Mouse (Mus musculus) CH12.LX (cell line): Measurements from ENCODE around the gene Pdgfc. TPM values are rescaled to one million over a fixed set of nuclear protein-coding genes. Genes with fewer than 3 reads are reported as not detected.

Source experiments
- DNase-seq: peaks from one replicate; pipeline ENCODE4 v3.0.0-alpha.2; 2013; ENCODE audit errors: extremely low read depth
- H3K27ac ChIP-seq: 2 replicates; pipeline ENCODE4 v1.5.1; 2012; ENCODE audit warnings: low read depth, mild to moderate bottlenecking, control low read depth, moderate library complexity; ENCODE audit not compliant: insufficient read depth
- H3K27me3 ChIP-seq: replicated peaks from 2 replicates; pipeline ENCODE3; 2012; ENCODE audit warnings: inconsistent platforms
- H3K36me3 ChIP-seq, 2 experiments: replicated peaks in 1 of 2; 2 replicates each; pipeline versions ENCODE3 to v1.6.1; 2012; ENCODE audit warnings: inconsistent platforms in 1 of 2, low read length in 1 of 2, mild to moderate bottlenecking in 1 of 2, mixed read lengths in 1 of 2, moderate library complexity in 1 of 2; ENCODE audit not compliant: control insufficient read depth in 1 of 2, insufficient read depth in 1 of 2
- H3K4me1 ChIP-seq, 2 experiments: 2 replicates each; pipeline ENCODE4 v1.6.1; 2012; ENCODE audit warnings: inconsistent platforms in 1 of 2, moderate library complexity in 1 of 2; ENCODE audit not compliant: insufficient read depth in 2 of 2, control insufficient read depth in 1 of 2
- H3K4me2 ChIP-seq: 2 replicates; pipeline ENCODE4 v1.6.1; 2012; ENCODE audit warnings: low read depth, mild to moderate bottlenecking, control low read depth; ENCODE audit not compliant: poor library complexity, insufficient read depth, severe bottlenecking
- H3K4me3 ChIP-seq, 3 experiments: fragments of 150-350 bp in 1 of 3; sonication (generic) in 1 of 3; replicated peaks in 1 of 3; 2 replicates each; pipeline versions ENCODE3 to v1.5.1; 2011 to 2012; ENCODE audit warnings: low read depth in 2 of 3, low read length in 2 of 3, mild to moderate bottlenecking in 2 of 3, moderate library complexity in 2 of 3, control low read depth in 1 of 3, improper control_type of control experiment in 1 of 3, inconsistent platforms in 1 of 3, mixed read lengths in 1 of 3; ENCODE audit not compliant: poor library complexity in 1 of 3
- H3K79me2 ChIP-seq: replicated peaks from 2 replicates; pipeline ENCODE4 v1.6.1; 2012; ENCODE audit warnings: mild to moderate bottlenecking, moderate library complexity; ENCODE audit not compliant: control insufficient read depth, poor library complexity, insufficient read depth, severe bottlenecking; ENCODE audit errors: extremely low read depth
- H3K9ac ChIP-seq: 2 replicates; pipeline ENCODE4 v1.6.1; 2012; ENCODE audit warnings: low read depth, mild to moderate bottlenecking, control low read depth, moderate library complexity; ENCODE audit not compliant: insufficient read depth
- H3K9me3 ChIP-seq: replicated peaks from 2 replicates; pipeline ENCODE3; 2012; ENCODE audit warnings: low read length, inconsistent platforms, mixed read lengths
- BHLHE40 ChIP-seq: IDR thresholded peaks from 2 replicates; pipeline ENCODE4 v1.6.1; 2011; ENCODE audit warnings: mild to moderate bottlenecking, low read depth, low read length, improper control_type of control experiment
- CHD2 ChIP-seq: IDR thresholded peaks from 2 replicates; pipeline ENCODE4 v1.6.1; 2011; ENCODE audit warnings: low read length, improper control_type of control experiment
- E2F4 ChIP-seq: IDR thresholded peaks from 2 replicates; pipeline ENCODE4 v1.6.1; 2011; ENCODE audit warnings: low read depth, low read length, improper control_type of control experiment; ENCODE audit not compliant: insufficient replicate concordance
- ETS1 ChIP-seq: conservative IDR thresholded peaks from 2 replicates; pipeline ENCODE4 v1.6.1; 2012; ENCODE audit warnings: low read depth, mild to moderate bottlenecking, inconsistent platforms, low read length, improper control_type of control experiment, moderate library complexity
- IRF4 ChIP-seq: IDR thresholded peaks from 2 replicates; pipeline ENCODE4 v1.6.1; 2014; ENCODE audit warnings: low read depth, mild to moderate bottlenecking, inconsistent platforms, low read length, improper control_type of control experiment
- KAT2A ChIP-seq: IDR thresholded peaks from 2 replicates; pipeline ENCODE4 v1.6.1; 2012; ENCODE audit warnings: low read length, improper control_type of control experiment, inconsistent platforms; ENCODE audit not compliant: insufficient replicate concordance
- MAX ChIP-seq: IDR thresholded peaks from 2 replicates; pipeline ENCODE4 v1.6.1; 2011; ENCODE audit warnings: low read length, improper control_type of control experiment
- MAZ ChIP-seq: IDR thresholded peaks from 2 replicates; pipeline ENCODE4 v1.6.1; 2012; ENCODE audit warnings: low read depth, mild to moderate bottlenecking, inconsistent platforms, low read length, improper control_type of control experiment, moderate library complexity
- MEF2A ChIP-seq: IDR thresholded peaks from 2 replicates; pipeline ENCODE4 v1.6.1; 2014; ENCODE audit warnings: low read depth, mild to moderate bottlenecking, inconsistent platforms, low read length, improper control_type of control experiment, borderline replicate concordance
- MYC ChIP-seq: IDR thresholded peaks from 2 replicates; pipeline ENCODE4 v1.6.1; 2011; ENCODE audit warnings: low read depth, mild to moderate bottlenecking, improper control_type of control experiment, low read length
- NELFE ChIP-seq: IDR thresholded peaks from 2 replicates; pipeline ENCODE4 v1.6.1; 2011; ENCODE audit warnings: low read depth, low read length, improper control_type of control experiment
- PAX5 ChIP-seq: IDR thresholded peaks from 2 replicates; pipeline ENCODE4 v1.6.1; 2012; ENCODE audit warnings: low read length, inconsistent platforms, mixed read lengths
- POLR2A ChIP-seq: IDR thresholded peaks from 2 replicates; pipeline ENCODE4 v1.6.1; 2011; ENCODE audit warnings: low read depth, mild to moderate bottlenecking, improper control_type of control experiment, low read length
- RCOR1 ChIP-seq: conservative IDR thresholded peaks from 2 replicates; pipeline ENCODE4 v1.6.1; 2012; ENCODE audit warnings: low read depth, mild to moderate bottlenecking, inconsistent platforms, low read length, improper control_type of control experiment
- SIN3A ChIP-seq: IDR thresholded peaks from 2 replicates; pipeline ENCODE4 v1.6.1; 2012; ENCODE audit warnings: low read length, improper control_type of control experiment, inconsistent platforms
- ZC3H11A ChIP-seq: IDR thresholded peaks from 2 replicates; pipeline ENCODE4 v1.6.1; 2012; ENCODE audit warnings: low read depth, mild to moderate bottlenecking, inconsistent platforms, low read length, improper control_type of control experiment
- ZKSCAN1 ChIP-seq: IDR thresholded peaks from 2 replicates; pipeline ENCODE4 v1.6.1; 2012; ENCODE audit warnings: low read depth, inconsistent platforms, low read length, improper control_type of control experiment, borderline replicate concordance
- ZMIZ1 ChIP-seq: IDR thresholded peaks from 2 replicates; pipeline ENCODE4 v1.6.1; 2012; ENCODE audit warnings: low read depth, mild to moderate bottlenecking, inconsistent platforms, low read length, improper control_type of control experiment
- ZNF384 ChIP-seq: IDR thresholded peaks from 2 replicates; pipeline ENCODE4 v1.6.1; 2012; ENCODE audit warnings: low read depth, low read length, improper control_type of control experiment, inconsistent platforms
- dilution Hi-C: fragments of 300-500 bp; cut with MboI; formaldehyde crosslinking; loops from 2 replicates; pipeline ENCODE4 v1.14.3; 2020; ENCODE audit warnings: low sequenced_read_pairs; ENCODE audit not compliant: extremely low pct_unique_long_range_greater_than_20kb, extremely low pct_ligation_motif_present
- in situ Hi-C: fragments of 300-500 bp; cut with MboI; formaldehyde crosslinking; loops from 3 replicates; pipeline ENCODE4 v1.14.3; 2019; ENCODE audit warnings: low sequenced_read_pairs, low pct_ligation_motif_present, low pct_unique_long_range_greater_than_20kb, mixed read lengths
- polyA plus RNA-seq: library from polyadenylated mRNA; unstranded; fragments of >175 nt; gene quantifications from 2 replicates; pipeline ENCODE4 v1.2.1, GENCODE M21; 2012; ENCODE audit warnings: low read depth; ENCODE audit not compliant: insufficient read length
- total RNA-seq, 2 experiments: library from RNA; depleted of rRNA; stranded (reverse); fragments of 300-350 nt in 1 of 2; fragments of >200 nt in 1 of 2; gene quantifications; 2 replicates each; pipeline ENCODE4 v1.2.3; 2012 to 2014

Pdgfc gene
- total and polyA plus RNA-seq, 3 experiments: 0.09 to 0.20 (median 0.17) TPM

DNA sequence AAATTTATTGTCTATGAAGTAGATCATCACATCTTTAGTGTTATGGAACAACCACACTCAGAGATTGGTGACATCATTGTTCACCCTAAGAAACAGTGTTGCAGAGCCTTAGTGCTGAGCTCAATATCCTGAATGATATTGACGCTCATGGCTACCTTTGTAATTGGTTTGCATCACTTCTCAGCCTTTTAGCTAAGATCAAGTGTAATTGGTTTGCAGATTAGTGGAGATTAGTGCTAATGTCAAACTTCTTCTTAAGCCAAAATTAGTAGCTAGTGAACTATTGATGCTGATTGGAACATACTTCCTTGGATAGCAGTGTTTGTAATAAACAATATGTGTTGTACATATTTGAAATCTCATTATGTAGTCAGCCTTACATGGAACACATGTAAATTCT, 85.5 kb downstream of the Pdgfc start:
- dilution Hi-C loops (no loop called here), in situ Hi-C loops (no loop called here)
- Histone ChIP-seq H3K9me3 (no peaks in the 10 kb centered on the region), H3K4me1 (peaks cover 0 to 2% of the 10 kb centered on the region in 2 experiments; a peak in 2 of 4 replicates), H3K27ac (no peak overlapping the region), H3K27me3 (no peaks in the 10 kb centered on the region), H3K4me3 (no peak overlapping the region), H3K36me3 (no peaks in the 10 kb centered on the region), H3K79me2 (no peaks in the 10 kb centered on the region), H3K4me2 (no peak overlapping the region), H3K9ac (no peak overlapping the region)
- DNase-seq: no peak
- TF ChIP-seq ZNF384: no peak
- no peak for TF ChIP-seq ZKSCAN1
- TF ChIP-seq SIN3A: no peak
- TF ChIP-seq NELFE: no peak
- no peak for TF ChIP-seq KAT2A
- no peak for TF ChIP-seq IRF4
- no peak for TF ChIP-seq MEF2A
- no peak for TF ChIP-seq MYC
- no peak for TF ChIP-seq CHD2
- TF ChIP-seq ZMIZ1: no peak

DNA sequence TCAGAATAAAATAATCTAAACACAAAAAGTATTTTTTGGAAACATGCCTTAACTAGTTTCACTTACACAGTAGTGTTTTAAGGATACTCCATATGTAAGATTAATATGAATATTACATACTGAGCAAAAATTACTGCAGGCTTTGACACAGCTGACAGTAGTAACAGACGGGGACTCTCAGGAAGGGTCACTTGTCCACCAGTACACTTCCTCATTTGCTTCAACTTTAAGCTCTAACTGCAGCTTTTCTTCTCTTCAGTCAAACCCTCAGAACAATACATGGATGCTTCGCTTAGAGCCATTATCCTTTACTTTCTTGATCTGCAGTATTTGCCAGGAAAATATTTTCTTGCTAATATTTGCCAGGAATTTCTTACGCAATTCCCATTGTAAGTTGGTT, 87.2 kb downstream of the Pdgfc start:
- H3K36me3 ChIP-seq: no peaks in the 10 kb centered on the region
- dilution Hi-C loops (no loop called here), in situ Hi-C loops (no loop called here)
- no peaks in the 10 kb centered on the region for H3K27me3 ChIP-seq
- no peak overlapping the region for H3K9ac ChIP-seq
- peaks cover 0 to 9% of the 10 kb centered on the region in 2 experiments; a peak in 2 of 4 replicates for H3K4me1 ChIP-seq
- H3K79me2 ChIP-seq: no peaks in the 10 kb centered on the region
- DNase-seq: no peak
- no peak overlapping the region for H3K27ac ChIP-seq
- H3K4me3 ChIP-seq: no peak overlapping the region
- no peak overlapping the region for H3K4me2 ChIP-seq
- TF ChIP-seq MAX: no peak
- TF ChIP-seq IRF4: no peak
- no peak for TF ChIP-seq MEF2A
- TF ChIP-seq ZMIZ1: no peak
- H3K9me3 ChIP-seq: no peaks in the 10 kb centered on the region

DNA sequence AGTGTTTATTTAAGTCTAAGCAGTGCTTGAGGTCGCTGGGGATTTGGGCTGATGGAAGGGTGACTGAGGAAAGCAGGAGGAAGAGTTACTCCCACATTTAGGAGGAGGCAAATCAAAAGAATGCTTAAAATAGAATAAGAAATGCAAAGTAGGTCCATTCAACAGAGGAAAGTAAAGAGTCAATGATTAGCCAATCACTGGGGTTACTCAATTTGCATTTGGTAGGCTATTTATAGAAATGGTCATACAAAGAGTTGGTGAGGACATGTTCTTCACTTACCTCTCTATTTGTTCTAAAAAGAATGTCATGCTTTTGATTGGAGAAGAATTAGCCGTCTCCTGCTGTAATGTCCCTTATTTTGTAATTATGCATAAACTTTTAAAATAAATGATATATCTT, 90.8 kb downstream of the Pdgfc start:
- H3K27ac ChIP-seq: no peak overlapping the region
- H3K36me3 ChIP-seq: no peaks in the 10 kb centered on the region
- TF ChIP-seq ZNF384: no peak
- TF ChIP-seq ZC3H11A: no peak
- TF ChIP-seq MAX: no peak
- no peak for TF ChIP-seq ETS1
- TF ChIP-seq E2F4: no peak
- TF ChIP-seq RCOR1: no peak
- no peak for TF ChIP-seq BHLHE40
- TF ChIP-seq PAX5: no peak
- TF ChIP-seq POLR2A: no peak
- no peak for TF ChIP-seq MAZ
- H3K4me2 ChIP-seq: no peak overlapping the region
- H3K9ac ChIP-seq: no peak overlapping the region
- in situ Hi-C loops (no loop called here), dilution Hi-C loops (no loop called here)
- no peaks in the 10 kb centered on the region for H3K9me3 ChIP-seq
- no peaks in the 10 kb centered on the region for H3K27me3 ChIP-seq
- no peaks in the 10 kb centered on the region for H3K79me2 ChIP-seq
- peaks cover 0 to 9% of the 10 kb centered on the region in 2 experiments; a peak in 2 of 4 replicates for H3K4me1 ChIP-seq
- H3K4me3 ChIP-seq: no peak overlapping the region
- peak; percentile 5 for DNase-seq
